Mouse (Mus musculus) gastrocnemius, adult 2 months (tissue): Measurements from ENCODE around the gene Adcy9. TPM values are rescaled to one million over a fixed set of nuclear protein-coding genes. Genes with fewer than 3 reads are reported as not detected.

Experiments
- DNase-seq: peaks from one replicate; pipeline ENCODE4 v3.0.0; 2022
- H3K27ac ChIP-seq: fragments of 200-600 bp; 2 replicates; pipeline ENCODE4 v1.8.1; 2022; ENCODE audit warnings: mild to moderate bottlenecking
- H3K4me3 ChIP-seq: fragments of 200-600 bp; 2 replicates; pipeline ENCODE4 v1.8.1; 2022; ENCODE audit warnings: mild to moderate bottlenecking, moderate library complexity
- CTCF ChIP-seq: fragments of 200-600 bp; IDR thresholded peaks from 2 replicates; pipeline ENCODE4 v1.8.1; 2022; ENCODE audit warnings: antibody characterized with exemption, mild to moderate bottlenecking, moderate library complexity
- intact Hi-C: fragments of 180-260 bp; cut with DNase I; formaldehyde crosslinking; loops from one replicate; pipeline ENCODE4 v1.15.1; 2025
- total RNA-seq, 2 experiments: library from RNA; stranded (reverse); gene quantifications; 2 replicates each; pipeline ENCODE4 v1.2.3; 2021

The Adcy9 gene
- total RNA-seq, 2 experiments from 2014 or later, result 33.2 to 52.2 TPM

GRCm38 (mm10) chr16:4436738-4437137 lies 16.4 kb upstream of the Adcy9 start:
- intact Hi-C loops, result no loop called here
- no peak for TF ChIP-seq CTCF
- DNase-seq, result no peak
- Histone ChIP-seq H3K27ac (no peak overlapping the region), H3K4me3 (no peak overlapping the region)

GRCm38 (mm10) chr16:4435371-4435770 lies 15.1 kb upstream of the Adcy9 start:
- intact Hi-C loops, result no loop called here
- Histone ChIP-seq H3K4me3 (no peak overlapping the region), H3K27ac (no peak overlapping the region)
- no peak for TF ChIP-seq CTCF
- DNase-seq, result no peak

- TF ChIP-seq CTCF, result no peak
- no peak overlapping the region for H3K4me3 ChIP-seq
- intact Hi-C loops, result no loop called here
- H3K27ac ChIP-seq, result no peak overlapping the region
- DNase-seq, result no peak
These were observed 11.5 kb upstream of the Adcy9 start for GRCm38 (mm10) chr16:4431841-4432240.

GRCm38 (mm10) chr16:4431013-4431412 lies 10.7 kb upstream of the Adcy9 start:
- intact Hi-C loops, result no loop called here
- H3K4me3 ChIP-seq, result no peak overlapping the region
- DNase-seq, result no peak
- no peak for TF ChIP-seq CTCF
- no peak overlapping the region for H3K27ac ChIP-seq

GRCm38 (mm10) chr16:4430232-4430631 lies 9.9 kb upstream of the Adcy9 start:
- DNase-seq, result no peak
- intact Hi-C loops, result no loop called here
- no peak overlapping the region for H3K4me3 ChIP-seq
- no peak for TF ChIP-seq CTCF
- H3K27ac ChIP-seq, result no peak overlapping the region

GRCm38 (mm10) chr16:4425658-4426234 lies 5.4 kb upstream of the Adcy9 start:
- DNase-seq, result no peak
- Histone ChIP-seq H3K4me3 (no peak overlapping the region), H3K27ac (no peak overlapping the region)
- no peak for TF ChIP-seq CTCF
- intact Hi-C loops, result no loop called here

- Histone ChIP-seq H3K4me3 (no peak overlapping the region), H3K27ac (no peak overlapping the region)
- no peak for TF ChIP-seq CTCF
- intact Hi-C loops, result loop anchor here (5.0 kb wide), 1 partner anchor 119 kb away; the partner anchor contains the start of gene Srl
- DNase-seq, result no peak
These were observed 3.3 kb upstream of the Adcy9 start for GRCm38 (mm10) chr16:4423613-4424012.

- Histone ChIP-seq H3K27ac (no peak overlapping the region), H3K4me3 (no peak overlapping the region)
- no peak for TF ChIP-seq CTCF
- intact Hi-C loops, result loop anchor here (5.0 kb wide), 1 partner anchor 119 kb away; the partner anchor contains the start of gene Srl
- DNase-seq, result no peak
These were observed 2.7 kb upstream of the Adcy9 start for GRCm38 (mm10) chr16:4422991-4423390.

GRCm38 (mm10) chr16:4419546-4420297 lies 576 bp downstream of the Adcy9 start:
- Histone ChIP-seq H3K4me3 (peak overlapping the region; percentile 96), H3K27ac (peak overlapping the region; percentile 98)
- peak; percentile 81 for DNase-seq
- intact Hi-C loops, result loop anchor here (2.0 to 5.0 kb wide), 3 partner anchors 55 to 123 kb away; partner anchors contain the start of gene Srl
- TF ChIP-seq CTCF, result peak; percentile 34; the same call in 1 of the 2 replicates

GRCm38 (mm10) chr16:4418776-4419545 lies 1.3 kb downstream of the Adcy9 start:
- no peak for TF ChIP-seq CTCF
- Histone ChIP-seq H3K27ac (peak overlapping the region; percentile 98), H3K4me3 (peak overlapping the region; percentile 96)
- intact Hi-C loops, result loop anchor here (2.0 kb wide), 1 partner anchor 102 kb away; no protein-coding TSS in a partner anchor
- DNase-seq, result no peak

GRCm38 (mm10) chr16:4418072-4418471 lies 2.2 kb downstream of the Adcy9 start:
- no peak for DNase-seq
- Histone ChIP-seq H3K27ac (peak overlapping the region; percentile 98), H3K4me3 (peak overlapping the region; percentile 96)
- TF ChIP-seq CTCF, result no peak
- intact Hi-C loops, result loop anchor here (2.0 kb wide), 1 partner anchor 101 kb away; no protein-coding TSS in a partner anchor

GRCm38 (mm10) chr16:4417455-4417854 lies 2.8 kb downstream of the Adcy9 start:
- Histone ChIP-seq H3K27ac (peak overlapping the region; percentile 98), H3K4me3 (peak overlapping the region; percentile 96)
- TF ChIP-seq CTCF, result no peak
- intact Hi-C loops, result no loop called here
- DNase-seq, result no peak
